Mouse (Mus musculus): Measurements from ENCODE around the gene Tex2. TPM values are rescaled to one million over a fixed set of nuclear protein-coding genes. Genes with fewer than 3 reads are reported as not detected.

Gene Tex2
- polyA plus RNA-seq, 2 experiments, result 8.7 to 10.8 TPM

- H3K4me3 ChIP-seq (replicated peaks; ENCODE audit: low read length), result no peak overlapping the region
- no peaks in the 10 kb centered on the region for H3K36me3 ChIP-seq (ENCODE audit: control insufficient read depth, insufficient read depth, low read length)
- no peak for TF ChIP-seq POLR2A (IDR thresholded peaks at IDR 0.05; ENCODE audit: borderline replicate concordance, extremely low read depth, insufficient read depth, insufficient read length)
- no peak overlapping the region for H3K27ac ChIP-seq (replicated peaks; ENCODE audit: low read depth, low read length)
- no peak overlapping the region for H3K9ac ChIP-seq (ENCODE audit: low read depth, low read length, severe bottlenecking)
- 0 out of 2 replicates have a peak, but pooled peaks cover 2% of the 10 kb centered on the region for H3K4me1 ChIP-seq (ENCODE audit: control insufficient read depth, insufficient read depth, low read length)
- H3K4me2 ChIP-seq (replicated peaks; ENCODE audit: low read depth, low read length, severe bottlenecking), result no peak overlapping the region
- ATAC-seq (ENCODE audit: low FRiP score, low read depth), result no peak
- no peaks in the 10 kb centered on the region for H3K9me3 ChIP-seq (ENCODE audit: control insufficient read depth, low read length)
- no peak for DNase-seq (ENCODE audit: low spot score)
- WGBS, result 68% methylated on average over 4 of the region's 4 CpGs
- H3K27me3 ChIP-seq (ENCODE audit: control insufficient read depth, insufficient read depth, low read length), result no peaks in the 10 kb centered on the region
Observed at GRCm38 (mm10) chr11:106465932-106466331, 147.3 kb downstream of the Tex2 start.

- Histone ChIP-seq H3K4me2 (replicated peaks; ENCODE audit: low read depth, low read length, severe bottlenecking) (no peak overlapping the region), H3K4me3 (replicated peaks; ENCODE audit: low read length) (no peak overlapping the region), H3K9me3 (ENCODE audit: control insufficient read depth, low read length) (no peaks in the 10 kb centered on the region), H3K27ac (replicated peaks; ENCODE audit: low read depth, low read length) (no peak overlapping the region), H3K4me1 (ENCODE audit: control insufficient read depth, insufficient read depth, low read length) (no peaks in the 10 kb centered on the region), H3K9ac (ENCODE audit: low read depth, low read length, severe bottlenecking) (no peak overlapping the region), H3K36me3 (ENCODE audit: control insufficient read depth, insufficient read depth, low read length) (no peaks in the 10 kb centered on the region), H3K27me3 (ENCODE audit: control insufficient read depth, insufficient read depth, low read length) (no peaks in the 10 kb centered on the region)
- DNase-seq (ENCODE audit: low spot score) (no peak), ATAC-seq (ENCODE audit: low FRiP score, low read depth) (no peak)
- no peak for TF ChIP-seq POLR2A (IDR thresholded peaks at IDR 0.05; ENCODE audit: borderline replicate concordance, extremely low read depth, insufficient read depth, insufficient read length)
- 89% methylated on average over 1 of the region's 1 CpGs for WGBS
Observed at GRCm38 (mm10) chr11:106465545-106465903, 147.7 kb downstream of the Tex2 start.

- no peaks in the 10 kb centered on the region for H3K36me3 ChIP-seq (ENCODE audit: control insufficient read depth, insufficient read depth, low read length)
- no peak overlapping the region for H3K4me2 ChIP-seq (replicated peaks; ENCODE audit: low read depth, low read length, severe bottlenecking)
- H3K27ac ChIP-seq (replicated peaks; ENCODE audit: low read depth, low read length), result no peak overlapping the region
- 41% methylated on average over 4 of the region's 4 CpGs for WGBS
- no peaks in the 10 kb centered on the region for H3K27me3 ChIP-seq (ENCODE audit: control insufficient read depth, insufficient read depth, low read length)
- H3K4me3 ChIP-seq (replicated peaks; ENCODE audit: low read length), result no peak overlapping the region
- ATAC-seq (ENCODE audit: low FRiP score, low read depth), result no peak
- TF ChIP-seq POLR2A (IDR thresholded peaks at IDR 0.05; ENCODE audit: borderline replicate concordance, extremely low read depth, insufficient read depth, insufficient read length), result no peak
- H3K4me1 ChIP-seq (ENCODE audit: control insufficient read depth, insufficient read depth, low read length), result no peaks in the 10 kb centered on the region
- H3K9ac ChIP-seq (ENCODE audit: low read depth, low read length, severe bottlenecking), result no peak overlapping the region
- H3K9me3 ChIP-seq (ENCODE audit: control insufficient read depth, low read length), result no peaks in the 10 kb centered on the region
- no peak for DNase-seq (ENCODE audit: low spot score)
Observed at GRCm38 (mm10) chr11:106464681-106465544, 148.3 kb downstream of the Tex2 start.

DNA sequence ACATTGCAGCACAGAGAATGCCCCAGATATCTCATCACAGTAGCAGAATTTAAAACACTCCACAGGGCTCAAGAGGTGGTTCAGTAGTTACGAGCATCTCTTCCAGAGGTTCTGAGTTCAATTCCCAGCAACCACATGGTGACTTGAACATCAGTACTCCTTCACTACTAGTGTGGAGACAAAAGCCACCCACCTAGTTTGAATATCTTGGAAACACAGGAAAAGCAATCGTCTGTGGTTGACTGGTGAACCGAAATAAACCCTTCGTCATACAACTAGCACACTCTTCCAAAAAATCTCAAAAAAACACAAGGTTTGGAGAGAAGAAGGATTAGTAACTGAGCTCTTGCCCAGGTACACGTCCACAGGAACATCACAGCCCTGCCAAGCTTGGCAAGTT lies 149.4 kb downstream of the Tex2 start:
- 74% methylated on average over 5 of the region's 5 CpGs for WGBS
- no peak for TF ChIP-seq POLR2A (IDR thresholded peaks at IDR 0.05; ENCODE audit: borderline replicate concordance, extremely low read depth, insufficient read depth, insufficient read length)

GRCm38 (mm10) chr11:106462309-106462708 lies 150.9 kb downstream of the Tex2 start:
- no peaks in the 10 kb centered on the region for H3K36me3 ChIP-seq (ENCODE audit: control insufficient read depth, insufficient read depth, low read length)
- no peaks in the 10 kb centered on the region for H3K4me1 ChIP-seq (ENCODE audit: control insufficient read depth, insufficient read depth, low read length)
- 72% methylated on average over 3 of the region's 3 CpGs for WGBS
- H3K9me3 ChIP-seq (ENCODE audit: control insufficient read depth, low read length), result no peaks in the 10 kb centered on the region
- DNase-seq (ENCODE audit: low spot score), result no peak
- TF ChIP-seq POLR2A (IDR thresholded peaks at IDR 0.05; ENCODE audit: borderline replicate concordance, extremely low read depth, insufficient read depth, insufficient read length), result no peak
- no peaks in the 10 kb centered on the region for H3K27me3 ChIP-seq (ENCODE audit: control insufficient read depth, insufficient read depth, low read length)
- H3K9ac ChIP-seq (ENCODE audit: low read depth, low read length, severe bottlenecking), result no peak overlapping the region
- no peak overlapping the region for H3K27ac ChIP-seq (replicated peaks; ENCODE audit: low read depth, low read length)
- H3K4me2 ChIP-seq (replicated peaks; ENCODE audit: low read depth, low read length, severe bottlenecking), result no peak overlapping the region
- no peak for ATAC-seq (ENCODE audit: low FRiP score, low read depth)
- no peak overlapping the region for H3K4me3 ChIP-seq (replicated peaks; ENCODE audit: low read length)

More for the DNA sequence above, 149.4 kb downstream of the Tex2 start:
- ATAC-seq (ENCODE audit: low FRiP score, low read depth) (no peak), DNase-seq (ENCODE audit: low spot score) (no peak)
- Histone ChIP-seq H3K36me3 (ENCODE audit: control insufficient read depth, insufficient read depth, low read length) (no peaks in the 10 kb centered on the region), H3K9me3 (ENCODE audit: control insufficient read depth, low read length) (no peaks in the 10 kb centered on the region), H3K4me1 (ENCODE audit: control insufficient read depth, insufficient read depth, low read length) (no peaks in the 10 kb centered on the region), H3K4me3 (replicated peaks; ENCODE audit: low read length) (no peak overlapping the region), H3K4me2 (replicated peaks; ENCODE audit: low read depth, low read length, severe bottlenecking) (no peak overlapping the region), H3K27me3 (ENCODE audit: control insufficient read depth, insufficient read depth, low read length) (no peaks in the 10 kb centered on the region), H3K9ac (ENCODE audit: low read depth, low read length, severe bottlenecking) (no peak overlapping the region), H3K27ac (replicated peaks; ENCODE audit: low read depth, low read length) (no peak overlapping the region)
